Mouse (Mus musculus): Measurements from ENCODE around the gene Klf1.

DNA sequence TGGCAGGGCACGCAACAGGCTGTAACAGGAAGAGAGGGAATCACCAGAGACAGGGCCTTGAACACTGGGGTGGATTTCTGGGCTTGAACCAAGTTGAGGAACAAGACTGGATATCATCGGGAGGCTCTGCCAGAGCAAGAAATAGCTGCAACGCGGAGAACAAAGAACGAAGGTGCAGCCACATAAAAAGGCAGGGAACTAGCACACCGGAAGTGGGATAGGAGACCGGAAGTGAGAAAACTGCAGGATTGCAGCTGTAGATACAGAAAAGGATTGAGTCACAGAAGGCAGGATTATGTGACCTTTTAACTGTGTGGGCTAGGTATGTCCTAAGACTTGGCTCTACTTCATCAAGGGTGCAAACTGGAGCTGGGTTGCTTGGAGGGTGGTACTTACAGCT is 2.6 kb downstream of the Klf1 start:
- TF ChIP-seq ZC3H11A (IDR thresholded peaks at IDR 0.05; ENCODE audit: borderline replicate concordance, low read depth, low read length) (no peak), MAFK (IDR thresholded peaks at IDR 0.05; ENCODE audit: insufficient read depth, low read depth, low read length) (no peak)

Measured in ES-E14 (cell line).